Mouse (Mus musculus): ENCODE results near the gene Slc25a39.

GRCm38 (mm10) chr11:102353021-102353431 lies 54.7 kb downstream of the Slc25a39 start:
- TF ChIP-seq CTCF (IDR thresholded peaks at IDR 0.05; ENCODE audit: control insufficient read depth, insufficient read depth, insufficient replicate concordance, low read depth, low read length) (no peak), POLR2A (IDR thresholded peaks at IDR 0.05; ENCODE audit: control insufficient read depth, low read depth, low read length) (no peak)

All from testis, adult 2 months (tissue).